Mouse (Mus musculus) thymus, adult 2 months (tissue): ENCODE measurements around the gene Irak3.

Source experiments
- CTCF ChIP-seq: fragments of 200-500 bp; IDR thresholded peaks from 2 replicates; pipeline ENCODE4 v1.5.1; 2012; ENCODE audit warnings: mild to moderate bottlenecking, control low read depth, low read length, moderate library complexity, borderline replicate concordance; ENCODE audit not compliant: control insufficient read depth, poor library complexity, insufficient read depth; ENCODE audit errors: extremely low read depth
- POLR2A ChIP-seq: fragments of 200-500 bp; IDR thresholded peaks from 2 replicates; pipeline ENCODE4 v1.6.1; 2012; ENCODE audit warnings: mild to moderate bottlenecking, low read length, control low read depth, moderate library complexity; ENCODE audit not compliant: control insufficient read depth, poor library complexity, insufficient read depth; ENCODE audit errors: extremely low read depth

DNA sequence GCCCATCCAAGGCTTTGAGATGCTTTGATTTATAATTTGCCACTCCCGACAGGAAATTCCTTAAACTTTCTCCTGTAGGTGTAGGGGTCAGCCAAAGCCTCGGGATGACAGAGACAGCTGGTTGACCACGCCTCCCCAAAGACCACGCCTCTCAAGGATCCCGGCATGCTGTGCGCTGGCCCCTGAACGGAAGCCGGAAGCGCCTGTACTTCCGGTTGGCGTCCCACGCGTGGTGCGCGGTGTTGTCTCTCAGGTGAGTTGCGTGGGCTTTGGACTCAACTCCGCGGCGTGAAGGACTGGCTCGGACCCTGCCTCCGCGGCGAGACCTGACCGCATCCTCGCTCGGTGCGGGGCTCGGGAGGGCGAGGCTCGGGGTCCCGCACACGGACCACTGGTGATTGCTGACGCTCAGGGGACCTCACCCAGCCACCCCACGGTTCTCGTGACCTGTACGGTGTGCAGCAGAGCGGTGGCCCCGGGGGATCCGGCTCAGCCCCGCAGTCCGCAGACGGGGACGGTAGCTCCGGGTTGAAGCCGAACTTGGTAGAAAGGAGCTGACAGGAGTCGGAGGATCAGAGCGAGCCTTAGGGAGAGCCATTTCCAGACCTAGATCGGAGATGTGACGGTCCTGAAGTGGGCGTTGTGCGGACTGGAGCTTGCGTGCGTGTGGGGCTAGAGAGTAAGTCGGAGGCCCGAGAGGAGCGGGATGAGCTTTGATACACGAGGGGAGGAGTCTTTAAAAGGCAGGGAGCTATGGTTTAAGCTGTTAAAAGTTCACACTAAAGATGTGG lies 25.1 kb upstream of the Irak3 start, which contains the start of gene Llph:
- TF ChIP-seq CTCF (0 out of 2 replicates have a peak, but pooled peaks have one; percentile 33), POLR2A (peak; percentile 63; the same call in 1 of the 2 replicates)
